Mouse (Mus musculus) right cerebral cortex, postnatal 25 days (tissue): Measurements from ENCODE around the gene Aplp1.

Experiments used
- DNase-seq: peaks from one replicate; pipeline ENCODE4 v3.0.0; 2022

The Aplp1 gene

DNA sequence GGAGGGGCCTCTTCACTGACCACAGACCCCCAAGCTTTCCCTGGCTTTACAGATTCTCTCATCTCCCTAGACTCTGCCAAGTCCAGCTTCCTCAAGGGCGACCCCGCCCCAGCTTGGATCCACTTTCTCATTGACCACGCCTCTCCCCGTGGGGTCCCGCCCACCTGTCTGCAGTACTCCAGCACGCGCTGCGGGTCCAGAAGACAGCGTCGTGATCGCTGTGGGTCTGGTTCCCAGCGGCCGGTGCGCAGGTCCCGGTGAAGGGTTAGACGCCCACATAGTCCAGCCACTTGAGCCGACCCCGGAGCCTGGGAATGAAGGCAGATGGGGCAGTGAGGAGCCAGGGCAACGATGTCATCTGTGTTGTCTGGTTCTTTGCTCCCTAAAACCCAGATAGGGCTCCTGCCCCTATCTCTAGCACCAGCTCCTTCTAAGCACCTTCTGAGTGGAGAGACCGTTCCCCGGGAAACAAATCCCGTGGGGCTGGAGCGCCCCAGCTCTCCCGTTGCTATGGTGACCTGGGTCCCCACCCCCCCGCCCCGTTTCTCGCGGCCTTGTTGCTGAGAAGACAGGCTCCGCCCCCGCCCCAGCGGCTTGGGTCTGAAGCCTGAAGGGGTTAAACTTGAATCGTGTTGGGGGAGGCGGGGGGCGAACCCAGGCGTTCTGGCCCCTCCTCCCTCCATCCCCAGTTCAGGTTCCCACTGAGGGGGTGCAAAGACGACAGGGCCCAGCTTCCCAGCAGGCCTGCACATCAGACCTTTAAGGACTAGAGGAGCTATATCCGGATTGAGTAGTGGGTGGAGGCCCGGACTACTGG, 973 bp downstream of the Aplp1 start:
- peak; percentile 78 for DNase-seq

DNA sequence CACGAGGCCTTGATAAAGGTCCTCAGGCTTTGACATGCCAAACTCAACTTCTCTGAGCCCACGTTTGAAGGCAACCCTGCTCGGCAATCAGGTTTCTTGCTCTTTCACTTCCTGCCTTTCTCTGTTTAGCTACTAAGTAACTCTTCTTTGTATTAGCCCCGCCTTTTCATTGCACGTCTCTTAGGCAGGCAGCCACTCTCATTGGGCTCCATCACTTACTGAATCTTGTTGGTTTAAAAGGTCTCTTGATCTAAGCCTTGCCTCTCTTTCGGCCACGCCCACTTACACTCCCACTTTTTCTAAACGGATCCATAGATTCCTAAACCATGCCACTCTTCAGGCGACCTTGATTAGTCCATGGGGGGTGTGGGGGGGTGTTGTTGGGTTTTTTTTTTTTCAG, 1.6 kb downstream of the Aplp1 start:
- DNase-seq: no peak

DNA sequence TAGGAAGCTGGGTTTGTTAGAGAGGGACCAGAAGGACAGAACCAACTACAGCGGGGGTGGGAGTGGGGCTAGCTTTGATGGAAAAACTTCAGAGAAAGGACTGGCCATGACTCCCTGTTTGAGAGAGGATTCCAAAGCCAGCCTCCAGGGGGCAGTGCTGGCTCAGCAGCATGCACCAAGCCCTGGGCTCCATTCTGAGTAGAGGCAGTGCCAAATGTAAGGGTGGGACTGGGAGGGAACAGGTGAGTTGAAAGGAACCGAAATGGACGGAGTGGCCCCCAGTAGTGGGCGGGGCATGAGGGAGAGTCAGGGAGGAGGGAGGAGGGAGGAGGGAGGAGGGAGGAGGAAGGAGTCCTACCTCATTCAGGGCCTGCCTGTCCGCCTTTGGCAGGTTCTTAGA, 4.6 kb downstream of the Aplp1 start:
- DNase-seq: peak; percentile 60

DNA sequence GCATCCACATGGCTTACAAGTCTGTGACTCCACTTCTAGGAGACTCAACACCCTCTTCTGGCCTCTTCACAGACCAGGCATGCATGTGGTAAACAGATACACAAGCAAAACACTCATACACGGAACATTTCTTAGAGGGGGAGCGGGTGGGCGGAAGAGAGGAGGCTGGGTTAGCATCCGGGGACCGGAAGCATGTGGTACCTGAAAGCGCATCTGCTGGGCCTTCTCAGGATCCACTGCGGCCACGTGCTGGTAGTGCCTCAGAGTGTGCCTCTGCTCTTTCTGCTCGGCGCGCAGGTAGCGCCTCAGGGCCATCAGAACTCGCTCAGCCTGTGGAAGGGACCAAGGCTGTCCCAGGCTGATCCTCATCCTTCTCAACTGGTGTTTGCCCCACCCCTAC, 5.6 kb downstream of the Aplp1 start:
- no peak for DNase-seq

DNA sequence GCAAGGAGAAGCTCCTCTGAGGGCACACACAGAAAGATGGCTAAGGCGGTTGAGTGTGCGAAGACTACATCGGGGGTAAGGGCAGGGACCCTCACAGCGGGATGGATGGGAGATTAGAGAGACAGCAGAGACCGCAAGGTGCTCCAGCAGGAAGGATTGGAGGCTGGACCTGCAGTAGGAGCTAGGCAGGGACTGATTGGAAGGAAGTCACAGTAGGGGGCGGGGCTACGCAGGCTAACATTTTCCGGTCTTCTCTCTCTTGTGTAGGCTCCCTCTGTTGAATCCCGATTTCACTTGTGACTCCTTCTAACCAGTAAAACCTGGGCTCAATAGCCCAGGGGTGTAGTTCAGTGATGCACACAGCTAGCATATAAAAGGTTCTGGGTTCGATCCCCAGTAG, 8.5 kb downstream of the Aplp1 start:
- no peak for DNase-seq

DNA sequence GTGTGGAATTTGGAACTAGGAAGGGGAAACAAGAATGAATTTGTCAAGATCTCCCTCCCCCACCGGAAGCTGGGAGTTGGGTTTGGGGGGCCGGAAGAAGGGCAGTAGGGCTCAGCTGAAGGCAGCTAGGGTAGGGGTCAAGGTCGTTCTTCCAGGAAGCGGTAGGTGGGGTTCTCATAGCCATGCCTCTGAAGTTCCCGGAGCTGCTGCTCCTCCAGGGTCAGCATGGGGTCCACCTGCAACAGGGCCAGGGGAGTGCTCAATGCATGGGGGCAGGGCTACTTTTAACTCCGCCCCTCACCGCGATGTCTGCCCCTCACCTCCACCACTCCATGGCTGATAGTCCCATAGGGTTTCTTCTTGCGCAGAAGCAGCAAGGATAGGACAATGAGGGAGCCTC, 10.2 kb downstream of the Aplp1 start:
- no peak for DNase-seq

DNA sequence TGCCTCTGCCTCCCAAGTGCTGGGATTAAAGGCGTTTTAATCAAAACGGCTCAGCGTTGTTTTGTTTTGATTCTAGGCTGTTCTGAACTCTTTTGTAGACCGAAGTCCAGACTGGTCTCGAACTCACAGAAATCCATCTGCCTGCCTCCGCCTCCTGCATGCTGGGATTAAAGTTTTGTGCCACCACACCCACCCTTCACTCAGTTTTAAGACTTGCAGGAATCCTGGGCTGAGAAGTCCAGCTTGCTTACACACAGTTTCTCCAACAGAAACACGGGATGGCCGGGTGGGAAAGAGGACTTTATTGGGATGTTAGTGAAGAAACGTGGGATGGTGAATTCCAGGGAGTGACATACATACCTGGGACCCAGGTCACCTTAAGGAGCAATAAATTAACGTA, 10.6 kb downstream of the Aplp1 start:
- DNase-seq: no peak

DNA sequence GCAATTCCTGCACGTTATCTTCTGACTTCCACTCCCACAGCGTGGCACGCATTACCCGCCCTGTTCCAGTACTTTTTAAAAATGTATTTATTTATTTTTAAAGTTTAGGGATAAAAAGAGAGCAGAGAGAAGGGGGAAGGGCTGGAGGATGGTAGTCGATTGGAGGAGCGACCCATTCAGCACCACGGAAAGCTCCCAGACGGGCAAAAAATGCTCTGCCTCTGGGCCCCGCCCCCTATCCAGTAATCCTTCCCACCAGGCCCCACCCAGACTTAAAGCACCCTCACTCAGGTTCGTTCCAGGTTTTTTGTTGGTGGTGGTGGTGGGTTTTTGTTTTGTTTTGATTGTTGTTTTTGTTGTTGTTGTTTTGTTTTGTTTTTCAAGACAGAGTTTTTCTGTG, 11.1 kb downstream of the Aplp1 start:
- no peak for DNase-seq

DNA sequence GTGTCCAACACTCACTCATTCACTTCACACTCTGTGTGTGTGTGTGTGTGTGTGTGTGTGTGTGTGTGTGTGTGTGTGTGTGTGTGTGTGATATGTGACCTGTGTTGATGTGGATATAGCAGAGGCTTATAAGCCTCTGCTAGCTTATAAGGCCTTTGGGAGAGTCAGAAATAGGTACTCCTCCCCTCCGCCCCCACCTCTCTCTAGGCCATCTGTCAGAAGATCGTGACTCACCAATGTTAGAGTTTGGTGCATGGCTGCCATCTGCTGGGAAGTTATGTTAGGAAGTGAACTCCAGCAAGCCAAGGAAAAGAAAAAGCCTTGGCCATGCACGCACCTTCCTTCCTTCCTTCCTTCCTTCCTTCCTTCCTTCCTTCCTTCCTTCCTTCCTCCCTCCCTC, 13.5 kb downstream of the Aplp1 start:
- peak; percentile 83 for DNase-seq

DNA sequence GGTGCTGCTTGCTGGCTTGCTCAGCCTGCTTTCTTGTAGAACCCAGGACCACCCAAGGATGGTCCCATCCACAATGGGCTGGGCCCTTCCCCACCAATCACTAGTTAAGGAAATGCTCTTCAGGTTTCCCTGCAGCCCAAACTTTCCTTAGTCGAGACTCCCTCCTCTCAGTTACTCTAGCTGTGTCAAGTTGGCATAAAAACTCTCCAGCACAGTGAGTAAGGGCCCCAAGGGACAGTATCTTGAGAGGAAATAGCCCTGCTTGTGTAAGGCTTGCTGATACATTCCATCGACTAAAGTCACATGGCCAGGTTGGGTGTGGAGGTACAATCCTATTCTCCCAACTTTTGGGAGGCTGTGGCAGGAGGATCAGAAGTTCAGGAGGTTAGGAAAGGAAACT, 15.1 kb downstream of the Aplp1 start:
- DNase-seq: no peak

DNA sequence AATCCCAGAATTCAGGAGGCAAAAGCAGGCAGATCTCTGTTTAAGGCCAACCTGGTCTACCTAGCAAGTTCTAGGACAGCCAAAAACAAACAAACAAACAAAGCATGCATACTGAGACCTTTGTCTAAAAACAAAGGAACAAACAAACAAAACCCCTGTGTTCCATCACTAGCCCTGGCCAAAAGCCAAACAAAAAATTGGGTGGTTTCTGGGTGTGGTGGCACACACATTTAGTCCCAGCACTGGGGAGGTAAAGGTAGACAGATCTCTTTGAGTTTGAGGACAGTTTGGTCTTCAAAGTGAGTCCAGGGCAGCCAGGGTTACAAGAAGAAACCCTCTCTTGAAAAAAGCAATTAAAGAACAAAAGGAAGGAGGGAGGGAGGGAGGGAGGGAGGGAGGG, 16.0 kb downstream of the Aplp1 start:
- no peak for DNase-seq

DNA sequence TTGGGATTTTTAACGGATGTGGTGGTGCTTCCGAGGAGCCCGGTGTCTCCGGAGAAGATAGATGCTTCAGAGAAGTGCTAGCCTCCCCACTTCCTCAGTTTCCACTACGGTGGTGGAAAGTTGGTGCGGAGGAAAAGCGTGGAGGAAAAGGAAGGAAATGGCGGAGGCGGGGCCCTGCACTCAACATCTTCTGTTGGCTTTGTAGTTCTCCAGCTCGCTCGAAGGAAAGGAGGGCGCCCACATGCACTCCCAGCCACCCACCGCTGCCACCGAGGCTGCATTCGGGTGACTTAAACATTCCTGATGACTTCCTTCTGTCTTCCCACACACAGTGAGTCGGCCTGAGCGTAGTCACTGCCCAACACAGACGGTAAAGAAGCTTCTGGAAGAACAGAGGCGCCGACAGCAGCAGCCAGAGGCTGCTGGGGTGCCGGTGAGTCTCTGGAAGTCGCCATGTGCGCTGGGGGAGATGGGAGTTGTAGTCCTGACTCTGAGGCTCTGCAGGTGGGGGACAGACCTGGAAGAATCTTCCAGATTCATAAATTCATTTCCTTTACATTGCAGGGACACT, 22.2 kb downstream of the Aplp1 start:
- peak; percentile 72 for DNase-seq

DNA sequence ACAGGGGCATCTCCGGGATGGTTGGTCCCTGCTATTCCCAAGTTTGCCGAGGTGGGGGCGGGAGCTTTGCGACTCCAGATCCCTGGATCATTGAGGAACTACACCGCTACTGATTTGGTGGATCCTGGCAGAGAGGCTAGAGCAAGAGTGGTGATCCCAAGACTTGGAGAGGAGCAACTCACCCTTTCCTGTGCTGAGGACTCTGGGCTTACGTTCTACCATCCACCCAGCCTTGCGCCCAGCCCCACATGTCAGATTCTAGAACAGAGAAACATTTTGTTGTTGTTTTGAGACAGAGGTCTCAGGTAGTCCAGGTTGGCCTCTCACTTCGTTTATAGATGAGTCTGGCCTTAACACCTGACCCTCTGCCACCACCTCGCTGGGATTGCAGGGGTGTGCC, 22.8 kb downstream of the Aplp1 start:
- no peak for DNase-seq

DNA sequence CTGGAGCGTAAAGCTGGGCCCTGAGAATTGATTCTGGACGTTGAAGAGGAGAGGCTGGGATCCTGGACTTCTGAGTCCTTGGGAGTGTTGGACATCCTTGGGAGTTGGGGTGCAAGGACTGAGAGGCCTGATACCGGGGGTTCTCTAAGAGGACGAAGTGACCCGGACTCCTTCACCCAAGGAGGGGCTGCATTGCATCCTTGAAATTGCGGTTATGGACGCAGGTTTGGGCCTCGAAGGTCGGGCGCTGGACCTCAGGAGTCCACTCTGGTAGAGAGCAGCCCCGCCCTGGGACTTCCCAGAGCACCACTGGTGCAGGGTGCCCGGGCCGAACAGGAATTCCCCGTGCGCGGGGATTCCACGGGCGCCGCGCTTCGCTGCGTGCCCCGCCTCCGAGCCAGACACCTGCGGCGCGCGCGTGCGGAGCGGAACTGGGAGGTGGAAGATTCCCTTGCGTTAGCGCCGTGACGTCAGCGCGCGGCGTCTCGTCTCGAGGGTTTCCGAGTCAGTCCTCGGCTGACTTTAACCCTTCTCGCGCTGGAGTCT, 23.4 kb downstream of the Aplp1 start:
- DNase-seq: peak; percentile 96

DNA sequence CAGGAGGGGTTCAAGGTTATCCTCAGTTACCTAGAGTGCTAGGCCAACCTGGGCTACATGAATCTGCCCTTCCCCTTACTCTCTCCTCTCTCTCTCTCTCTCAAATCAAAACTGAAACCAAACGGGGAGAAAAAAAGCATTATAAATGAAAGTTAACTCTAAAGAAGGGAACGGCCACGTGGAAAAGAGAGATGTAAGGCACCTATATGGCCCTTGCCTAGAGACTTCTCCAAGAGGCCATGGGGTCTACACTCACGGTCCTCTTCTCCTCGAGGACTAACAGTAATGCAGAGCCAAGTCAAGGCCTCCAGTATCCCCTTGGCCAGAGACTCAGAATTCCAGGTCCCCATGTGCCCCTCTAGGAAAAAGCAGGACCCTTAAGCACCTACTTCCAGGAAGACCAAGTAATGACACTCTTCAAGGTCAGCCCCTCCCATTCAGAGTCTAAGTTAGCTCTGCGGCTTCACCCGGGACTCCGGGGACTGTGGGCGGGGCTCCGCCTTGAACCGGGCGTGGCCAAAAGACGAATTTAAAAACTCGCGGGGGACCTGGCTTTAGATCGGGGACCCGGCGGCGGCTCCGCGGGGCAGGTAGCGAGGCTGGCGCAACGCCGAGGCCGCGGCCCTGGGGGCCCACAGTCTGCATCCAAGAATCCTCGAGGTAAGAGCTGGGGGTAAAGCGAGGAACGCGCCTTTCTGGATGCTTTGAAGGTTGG, 24.0 kb downstream of the Aplp1 start, which contains the start of gene Nfkbid:
Gene Nfkbid, plus strand, starts transcription at position 558 of the 715 bp plus-strand sequence.
- peak; percentile 61 for DNase-seq

DNA sequence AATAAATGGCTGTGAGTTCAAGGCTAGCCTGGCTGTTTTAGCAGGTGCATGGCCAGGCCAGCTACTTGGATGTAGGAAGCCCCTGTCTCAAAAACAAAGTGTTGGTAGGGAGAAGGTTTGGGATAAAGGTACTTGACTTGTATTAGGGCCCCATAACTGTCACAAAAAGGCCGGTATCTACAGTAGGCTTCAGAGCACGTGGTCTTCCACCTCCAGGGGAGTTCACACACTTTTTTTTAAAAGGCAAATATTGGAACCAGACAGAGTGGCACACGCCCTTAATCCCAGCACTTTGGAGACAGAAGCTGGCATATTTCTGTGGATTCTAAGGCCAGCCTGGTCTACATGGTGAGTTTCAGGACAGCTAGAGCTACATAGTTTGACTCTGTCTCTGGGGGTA, 24.7 kb downstream of the Aplp1 start:
- no peak for DNase-seq

DNA sequence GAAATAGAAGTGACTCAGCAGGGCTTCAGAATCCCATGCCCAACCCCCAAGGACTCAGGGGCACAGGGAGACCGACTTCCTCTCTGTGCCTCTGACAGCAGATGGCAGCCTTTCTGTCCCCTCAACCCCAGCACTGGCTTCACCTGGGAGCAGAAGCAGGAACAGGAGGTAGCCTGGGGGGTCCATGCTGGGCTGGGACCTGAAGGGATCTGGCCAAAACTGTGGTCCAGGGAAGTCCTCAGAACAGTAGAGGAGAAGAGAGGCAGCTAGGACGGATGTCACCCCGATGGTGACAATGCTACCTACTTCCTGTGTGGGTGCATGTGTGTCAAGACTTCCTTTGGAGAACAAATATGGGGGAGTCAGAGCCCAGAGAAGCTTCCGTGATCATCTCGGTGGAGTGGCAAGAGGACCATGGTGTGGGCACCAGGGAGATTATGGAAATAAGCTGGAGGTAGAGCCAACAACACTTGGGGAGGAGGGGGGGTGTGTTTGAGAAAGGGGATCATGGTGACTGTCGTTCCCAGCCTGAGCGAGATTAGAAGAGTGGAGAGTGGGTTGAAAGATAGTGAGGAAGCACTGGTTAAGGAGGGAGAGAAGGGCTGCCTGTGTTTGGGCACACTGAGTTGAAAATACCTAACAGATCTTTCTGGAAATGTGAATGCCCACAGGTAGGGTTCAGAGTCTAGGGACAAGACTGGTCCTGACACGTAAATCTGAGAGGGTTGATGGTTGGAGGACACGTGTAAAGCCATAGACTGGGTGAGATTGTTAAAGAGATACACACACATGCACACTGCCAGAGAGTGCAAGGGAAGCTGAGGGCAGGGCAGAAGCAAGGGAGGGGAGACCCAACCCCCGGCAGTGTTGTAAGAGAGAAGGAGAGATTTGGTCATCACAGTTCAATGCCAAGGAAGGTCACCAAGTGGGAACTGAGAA, 25.5 kb downstream of the Aplp1 start, which contains the start of gene Hcst:
Gene Hcst, minus strand, starts transcription at position 294 of the 939 bp plus-strand sequence.
- DNase-seq: no peak

DNA sequence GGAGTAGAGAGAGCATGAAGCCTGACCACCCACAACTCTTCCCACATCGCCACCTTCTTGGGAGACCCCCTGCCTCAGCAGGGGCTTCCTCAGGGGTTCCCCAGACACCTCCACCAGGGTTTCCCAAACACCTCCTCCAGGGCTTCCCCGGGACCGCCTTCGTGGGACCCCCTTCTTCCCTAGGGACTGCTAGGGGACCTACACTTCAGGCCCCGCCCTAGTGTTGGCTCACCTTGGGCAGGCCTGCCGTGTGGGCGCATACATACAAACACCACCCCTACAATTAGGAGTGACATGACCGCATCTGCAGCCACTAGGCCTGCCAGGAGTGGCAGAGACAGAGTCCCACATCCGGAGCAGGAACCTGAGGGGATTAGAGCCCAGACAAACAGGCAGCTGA, 27.5 kb downstream of the Aplp1 start:
- DNase-seq: no peak

DNA sequence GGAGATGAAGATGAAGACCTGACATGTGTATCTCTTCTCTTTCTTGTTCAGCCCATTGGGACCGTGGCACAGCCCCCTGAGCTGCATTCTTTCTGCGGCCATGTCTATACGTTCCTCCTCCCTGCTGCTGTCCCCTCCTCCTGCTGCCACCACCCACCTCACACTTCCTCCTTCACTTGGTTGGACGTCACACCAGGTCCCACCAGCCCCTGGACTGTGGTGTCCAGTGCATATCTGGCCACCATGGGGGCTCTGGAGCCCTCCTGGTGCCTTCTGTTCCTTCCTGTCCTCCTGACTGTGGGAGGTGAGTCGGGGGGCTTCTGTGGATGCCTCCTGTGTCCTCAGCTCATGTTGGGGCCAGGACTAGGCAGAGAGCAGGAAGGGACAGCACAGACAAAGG, 31.7 kb downstream of the Aplp1 start, which contains the start of gene Tyrobp:
Gene Tyrobp, plus strand, starts transcription at position 165 of the 400 bp plus-strand sequence.
- DNase-seq: no peak

DNA sequence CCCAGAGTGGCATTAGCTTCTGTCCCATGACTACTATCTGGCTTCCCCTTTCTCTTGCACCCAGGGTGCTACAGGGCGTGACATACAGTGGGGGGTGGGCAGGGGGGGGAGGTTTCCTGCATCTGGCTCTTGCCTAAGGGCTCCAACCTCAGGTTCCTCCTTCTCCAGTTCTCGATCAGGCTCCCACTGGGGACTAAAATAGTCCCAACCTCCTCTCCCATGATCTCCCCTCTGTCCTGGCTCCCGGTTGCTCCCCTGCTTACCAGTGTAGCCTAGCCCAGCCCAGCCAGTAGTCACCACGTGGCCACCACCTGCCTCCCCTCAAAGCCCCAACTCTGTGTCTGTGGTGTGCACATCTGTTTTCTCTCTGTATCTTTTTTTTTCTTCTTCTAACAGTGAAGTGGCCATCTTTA, 32.6 kb downstream of the Aplp1 start:
- DNase-seq: no peak

DNA sequence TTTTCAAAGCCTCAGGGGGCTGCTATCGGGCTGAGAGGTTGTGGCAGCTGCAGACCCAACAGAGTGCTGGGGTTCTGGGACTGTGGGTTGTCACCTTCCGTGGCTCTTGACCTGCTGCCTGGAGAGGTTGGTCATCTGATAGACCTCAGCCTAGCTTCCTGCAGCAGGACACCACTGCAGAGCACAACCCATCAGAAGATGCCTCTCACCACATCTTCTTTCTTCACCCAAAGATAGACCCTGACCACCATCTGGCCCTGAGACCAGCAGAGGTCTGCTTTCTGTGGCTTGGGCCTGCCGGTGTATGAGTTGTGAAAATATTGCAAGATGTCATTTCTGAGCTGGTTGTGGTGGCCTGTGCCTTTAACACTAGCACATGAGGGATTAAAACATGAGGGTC, 34.3 kb downstream of the Aplp1 start:
- DNase-seq: no peak

DNA sequence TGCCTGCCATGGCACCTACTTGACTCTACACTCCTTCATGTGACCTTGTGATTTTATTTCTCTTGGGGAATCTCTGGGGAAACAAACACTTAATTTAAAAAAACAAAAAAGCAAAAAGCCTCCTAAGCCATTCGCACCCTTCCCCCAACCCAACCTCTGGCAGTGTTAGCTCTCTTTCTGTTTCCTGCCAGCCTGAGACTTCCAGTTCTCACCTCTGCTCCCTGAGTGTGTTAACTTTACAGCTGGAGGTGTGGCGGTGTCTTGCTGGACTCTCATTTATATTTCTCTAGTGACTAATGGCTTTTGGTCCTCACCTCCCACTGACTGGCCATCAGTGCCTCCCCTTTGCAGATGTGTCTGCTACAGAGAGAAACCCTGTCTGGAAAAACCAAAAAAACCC, 35.5 kb downstream of the Aplp1 start:
- no peak for DNase-seq
